Mouse (Mus musculus) intestine, embryonic 14.5 days (tissue): ENCODE data around the gene Ppp4r1. TPM values are rescaled to one million over a fixed set of nuclear protein-coding genes. Genes with fewer than 3 reads are reported as not detected.
A peak's percentile ranks its signal among the peaks of the same experiment; 100 is the strongest.

Source experiments
- ATAC-seq: fragments of 200-750 bp; cut with Nextera tagmentation; replicated peaks from 2 replicates; pipeline ENCODE4 v1.8.0; 2017; ENCODE audit warnings: low read depth, moderate number of reproducible peaks, moderate TSS enrichment, moderate library complexity; ENCODE audit not compliant: low FRiP score, low TSS enrichment
- DNase-seq: peaks from one replicate; pipeline ENCODE4 v3.0.0-alpha.2; 2018; ENCODE audit warnings: low spot score
- H3K27ac ChIP-seq: fragments of 300-500 bp; sonication (generic); 2 replicates; pipeline ENCODE4 v1.5.1; 2014; ENCODE audit warnings: low read depth, mild to moderate bottlenecking, control low read depth
- H3K27me3 ChIP-seq: fragments of 300-500 bp; sonication (generic); replicated peaks from 2 replicates; pipeline ENCODE4 v1.6.1; 2014; ENCODE audit warnings: low read length, control low read depth; ENCODE audit not compliant: control insufficient read depth, insufficient read depth
- H3K36me3 ChIP-seq: fragments of 300-500 bp; sonication (generic); 2 replicates; pipeline ENCODE4 v1.6.1; 2014; ENCODE audit warnings: low read length, control low read depth; ENCODE audit not compliant: control insufficient read depth, insufficient read depth
- H3K4me1 ChIP-seq: fragments of 300-500 bp; sonication (generic); replicated peaks from 2 replicates; pipeline ENCODE4 v1.6.1; 2014; ENCODE audit warnings: low read length, control low read depth, mixed read lengths; ENCODE audit not compliant: control insufficient read depth, insufficient read depth
- H3K4me2 ChIP-seq: fragments of 300-500 bp; sonication (generic); 2 replicates; pipeline ENCODE4 v1.6.1; 2014; ENCODE audit warnings: low read length
- H3K4me3 ChIP-seq: fragments of 300-500 bp; sonication (generic); 2 replicates; pipeline ENCODE4 v1.5.1; 2014; ENCODE audit warnings: low read depth, low read length, control low read depth, mixed read lengths
- H3K9ac ChIP-seq: fragments of 300-500 bp; sonication (generic); 2 replicates; pipeline ENCODE4 v1.6.1; 2014; ENCODE audit warnings: mild to moderate bottlenecking, low read length
- H3K9me3 ChIP-seq: fragments of 300-500 bp; sonication (generic); 2 replicates; pipeline ENCODE4 v1.6.1; 2016; ENCODE audit warnings: low read length, control low read depth; ENCODE audit not compliant: control insufficient read depth
- WGBS: fragments of 180-500 bp; shearing (Covaris S2); extraction: QIAGEN DNeasy Blood & Tissue Kit; methylation state at CpG from one replicate; pipeline ENCODE4 v1.1.7; 2014; 5-methylcytosine and 5-hydroxymethylcytosine counted together
- polyA plus RNA-seq: library from polyadenylated mRNA; unstranded; fragments of >200 nt; fragmentation: Nextera tagmentation; extraction: Ambion mirVana; gene quantifications from 2 replicates; pipeline ENCODE4 v1.2.1, GENCODE M21; 2014

The Ppp4r1 gene
- polyA plus RNA-seq, result 45.3 and 48.0 TPM in 2 replicates

DNA sequence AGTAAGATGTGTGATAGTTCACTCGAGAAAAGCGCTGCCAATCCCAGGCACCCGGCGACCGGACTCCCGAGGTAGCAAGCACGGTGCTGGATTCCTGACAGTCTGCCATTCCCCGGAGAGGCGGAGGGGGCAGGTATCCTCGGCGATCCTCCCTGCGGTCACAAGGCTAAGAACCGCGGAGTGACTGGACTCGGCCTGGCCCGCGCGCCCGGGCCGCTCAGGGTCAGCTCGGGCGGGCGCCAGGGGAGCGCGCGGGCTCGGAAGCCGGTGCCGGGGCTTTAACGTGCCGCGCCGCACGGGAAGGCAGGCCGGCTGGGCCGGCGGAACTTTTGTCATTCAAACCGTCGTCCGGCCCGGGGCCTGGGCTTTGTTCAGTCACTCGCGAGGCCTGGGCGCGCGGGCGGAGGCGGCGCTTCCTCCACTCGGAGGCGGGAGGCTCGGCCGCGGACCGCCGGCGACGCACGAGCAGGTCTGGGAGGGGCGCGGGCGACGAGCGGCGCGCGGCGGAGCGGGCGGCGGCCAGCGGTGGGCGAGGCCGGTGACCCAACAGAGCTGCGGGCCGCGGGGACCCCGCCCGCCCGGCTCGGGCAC lies at the start of gene Ppp4r1:
Gene Ppp4r1, plus strand, starts transcription at position 23 of the 591 bp plus-strand sequence.
- H3K4me3 ChIP-seq, result peak within 1 kb of the TSS; percentile 87
- under 1% methylated on average over 75 of the region's 81 CpGs for WGBS
- H3K27me3 ChIP-seq, result no peaks in the 10 kb centered on the region
- peaks cover 16% of the 10 kb centered on the region for H3K4me1 ChIP-seq
- peak within 1 kb of the TSS; percentile 98 for H3K27ac ChIP-seq
- peak within 1 kb of the TSS; percentile 90 for H3K9ac ChIP-seq
- ATAC-seq (peak; percentile 89), DNase-seq (peak; percentile 90)
- H3K9me3 ChIP-seq, result no peaks in the 10 kb centered on the region
- no peaks in the 10 kb centered on the region; the same call in 1 of the 2 replicates for H3K36me3 ChIP-seq
- H3K4me2 ChIP-seq, result peak within 1 kb of the TSS; percentile 70

DNA sequence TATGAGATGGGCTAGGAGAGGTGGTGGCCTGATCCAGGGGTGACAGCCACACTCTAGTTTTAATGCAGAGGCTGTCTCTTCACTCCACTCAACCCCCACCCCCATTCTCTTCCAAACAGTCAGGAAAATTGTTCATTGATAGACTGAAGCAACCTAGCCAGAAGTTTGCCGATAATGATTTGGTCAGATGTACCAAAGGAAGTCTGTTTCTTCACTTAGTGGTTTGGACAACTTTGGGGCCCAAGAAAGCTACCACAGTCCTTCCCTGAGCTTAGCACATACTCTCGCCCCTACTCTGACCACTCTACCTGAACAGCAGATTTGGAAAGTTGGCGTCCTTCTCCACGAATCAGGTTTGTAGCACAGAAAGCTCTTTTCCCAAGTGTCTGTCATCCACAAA lies 49.7 kb upstream of the Ppp4r1 start:
- no peak overlapping the region for H3K4me2 ChIP-seq
- no peaks in the 10 kb centered on the region for H3K27me3 ChIP-seq
- H3K9ac ChIP-seq, result no peak overlapping the region
- no peak overlapping the region for H3K27ac ChIP-seq
- DNase-seq (no peak), ATAC-seq (no peak)
- no peaks in the 10 kb centered on the region for H3K9me3 ChIP-seq
- no peak overlapping the region for H3K4me3 ChIP-seq
- H3K36me3 ChIP-seq, result no peaks in the 10 kb centered on the region
- WGBS, result 83% methylated on average over 4 of the region's 4 CpGs
- no peaks in the 10 kb centered on the region for H3K4me1 ChIP-seq

DNA sequence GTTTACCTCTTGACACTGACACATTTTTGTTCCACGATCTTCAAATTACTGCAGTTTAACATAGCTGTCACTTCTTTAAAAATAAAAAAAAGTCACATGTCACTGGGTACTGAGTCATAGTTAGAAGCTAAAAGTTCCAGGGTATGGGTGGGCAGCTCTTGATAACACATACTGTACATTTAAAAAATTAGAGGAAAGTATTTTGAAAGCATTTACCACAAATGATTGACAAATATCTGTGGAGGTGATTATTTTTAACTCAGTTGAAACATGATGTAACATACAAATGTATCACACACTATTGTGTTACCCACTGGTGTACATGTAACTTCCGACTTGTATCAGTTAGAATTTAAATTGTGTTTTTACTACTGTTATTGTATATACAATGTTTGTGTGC lies 47.3 kb upstream of the Ppp4r1 start:
- no peak for DNase-seq
- no peaks in the 10 kb centered on the region for H3K4me1 ChIP-seq
- WGBS, result 91% methylated on average over 2 of the region's 2 CpGs
- H3K4me3 ChIP-seq, result no peak overlapping the region
- no peak overlapping the region for H3K9ac ChIP-seq
- H3K36me3 ChIP-seq, result no peaks in the 10 kb centered on the region
- ATAC-seq, result no peak
- no peaks in the 10 kb centered on the region for H3K9me3 ChIP-seq
- H3K27ac ChIP-seq, result no peak overlapping the region
- no peak overlapping the region for H3K4me2 ChIP-seq
- no peaks in the 10 kb centered on the region for H3K27me3 ChIP-seq

DNA sequence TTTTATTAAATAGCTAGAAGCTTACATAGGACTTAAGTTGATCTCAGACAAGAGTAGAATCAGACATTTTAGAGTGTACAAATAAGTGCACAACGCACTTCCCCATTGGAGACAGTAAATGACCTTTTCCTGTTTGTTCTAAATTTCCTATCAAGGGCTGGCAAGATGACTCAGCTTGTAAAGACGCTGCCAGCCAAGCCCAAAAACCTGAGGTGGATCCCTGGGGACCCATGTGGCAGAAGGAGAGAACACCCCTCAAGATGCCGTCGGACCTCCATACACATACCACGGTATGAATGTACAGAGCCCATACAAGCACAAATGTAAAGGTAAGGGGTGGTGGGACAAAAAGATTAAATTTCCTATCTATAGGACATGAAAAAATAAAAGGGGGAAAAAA lies 45.2 kb upstream of the Ppp4r1 start:
- no peak overlapping the region for H3K9ac ChIP-seq
- no peaks in the 10 kb centered on the region for H3K27me3 ChIP-seq
- no peak overlapping the region for H3K27ac ChIP-seq
- ATAC-seq (no peak), DNase-seq (no peak)
- no peaks in the 10 kb centered on the region for H3K36me3 ChIP-seq
- no peak overlapping the region for H3K4me2 ChIP-seq
- no peaks in the 10 kb centered on the region for H3K4me1 ChIP-seq
- H3K9me3 ChIP-seq, result no peaks in the 10 kb centered on the region
- H3K4me3 ChIP-seq, result no peak overlapping the region
- WGBS, result 82% methylated on average over 5 of the region's 5 CpGs

DNA sequence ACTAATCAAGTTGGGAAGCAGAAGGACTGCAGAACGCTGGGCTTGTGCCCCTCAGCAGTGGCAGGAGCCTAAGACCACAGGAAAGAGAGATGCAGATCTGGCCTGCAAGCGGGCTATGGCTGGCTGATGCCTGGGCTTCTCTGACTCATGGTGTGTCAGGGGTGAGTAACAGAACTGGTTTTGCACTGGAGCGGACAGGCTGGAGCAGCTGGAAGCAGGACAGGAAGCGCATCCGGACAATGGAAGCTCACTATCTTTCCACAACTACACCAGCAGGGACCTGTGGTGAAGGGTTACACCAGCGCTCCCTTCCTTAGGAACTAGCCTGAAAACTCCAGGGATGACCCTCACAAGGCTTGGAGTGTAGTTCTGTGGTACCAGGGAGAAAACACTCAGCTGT lies 44.8 kb upstream of the Ppp4r1 start:
- no peaks in the 10 kb centered on the region for H3K9me3 ChIP-seq
- H3K27me3 ChIP-seq, result no peaks in the 10 kb centered on the region
- DNase-seq (no peak), ATAC-seq (no peak)
- H3K9ac ChIP-seq, result no peak overlapping the region
- H3K27ac ChIP-seq, result no peak overlapping the region
- H3K4me3 ChIP-seq, result no peak overlapping the region
- H3K4me1 ChIP-seq, result no peaks in the 10 kb centered on the region
- no peaks in the 10 kb centered on the region for H3K36me3 ChIP-seq
- no peak overlapping the region for H3K4me2 ChIP-seq
- WGBS, result 79% methylated on average over 6 of the region's 6 CpGs

DNA sequence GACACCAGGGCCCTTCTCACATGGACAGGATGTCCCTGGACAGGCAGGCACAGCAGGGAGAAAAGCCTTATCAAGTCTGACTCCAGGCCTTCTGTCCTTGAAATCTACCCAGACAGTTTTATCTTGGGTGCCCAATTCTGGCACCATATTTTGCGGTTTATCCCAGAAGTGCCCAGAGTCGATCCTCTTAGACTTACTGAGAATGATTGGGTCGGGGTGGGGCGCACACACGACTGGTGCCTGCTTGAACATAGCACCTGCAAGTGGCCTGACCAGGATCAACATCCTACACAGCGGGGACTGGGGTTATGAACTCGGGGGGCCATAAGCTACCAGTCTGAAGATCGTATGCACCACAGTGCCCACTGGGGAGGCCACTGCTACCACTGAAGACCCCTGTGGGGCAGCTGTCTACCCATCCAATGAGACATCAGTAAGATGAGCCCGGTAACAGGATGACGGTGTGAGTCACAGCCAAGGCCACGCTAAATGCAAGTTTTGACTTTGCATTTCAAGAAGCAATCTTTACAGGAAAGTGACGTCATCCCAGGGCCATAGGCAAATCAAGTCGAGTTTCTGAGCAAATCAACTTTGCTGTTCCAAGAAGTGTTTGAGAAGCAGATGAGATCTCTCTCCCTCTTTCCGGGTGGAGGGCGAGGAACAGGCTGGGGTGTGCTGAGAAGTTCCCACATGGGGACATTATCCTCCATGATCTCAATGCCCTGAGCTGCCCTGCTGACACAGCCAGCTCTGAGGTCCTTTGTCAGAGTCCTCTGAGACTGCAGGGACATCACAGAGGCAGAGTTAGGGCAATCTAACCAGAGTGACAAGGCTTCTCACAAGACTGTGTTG lies 42.3 kb upstream of the Ppp4r1 start:
- H3K9ac ChIP-seq, result no peak overlapping the region
- ATAC-seq (no peak), DNase-seq (no peak)
- no peak overlapping the region for H3K4me2 ChIP-seq
- H3K27me3 ChIP-seq, result no peaks in the 10 kb centered on the region
- 85% methylated on average over 15 of the region's 15 CpGs for WGBS
- no peaks in the 10 kb centered on the region for H3K4me1 ChIP-seq
- no peaks in the 10 kb centered on the region for H3K9me3 ChIP-seq
- no peaks in the 10 kb centered on the region for H3K36me3 ChIP-seq
- no peak overlapping the region for H3K27ac ChIP-seq
- H3K4me3 ChIP-seq, result no peak overlapping the region

DNA sequence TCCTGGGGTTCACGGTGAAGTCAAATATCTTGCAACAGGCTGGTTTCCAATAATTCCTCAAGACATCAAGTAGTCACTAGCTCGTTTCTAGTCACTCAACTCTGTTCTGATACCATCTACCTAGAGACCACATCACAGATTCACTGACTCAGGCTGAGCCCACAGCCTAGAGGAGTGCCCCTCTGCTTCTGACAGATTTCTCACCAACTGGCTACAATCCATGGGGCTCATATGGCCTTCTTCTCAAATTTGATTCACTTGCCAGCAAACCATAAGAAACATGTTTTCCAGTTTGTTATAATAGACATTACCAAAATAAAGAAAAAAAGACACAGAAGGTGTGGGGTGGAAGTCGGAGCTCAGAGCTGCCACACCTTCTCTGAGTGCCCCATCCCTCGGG lies 40.8 kb upstream of the Ppp4r1 start:
- H3K9ac ChIP-seq, result no peak overlapping the region
- no peak for DNase-seq
- H3K9me3 ChIP-seq, result no peaks in the 10 kb centered on the region
- WGBS, result 90% methylated on average over 4 of the region's 4 CpGs
- H3K27ac ChIP-seq, result no peak overlapping the region
- H3K4me2 ChIP-seq, result no peak overlapping the region
- no peak for ATAC-seq
- no peaks in the 10 kb centered on the region for H3K4me1 ChIP-seq
- H3K4me3 ChIP-seq, result no peak overlapping the region
- H3K36me3 ChIP-seq, result no peaks in the 10 kb centered on the region
- H3K27me3 ChIP-seq, result no peaks in the 10 kb centered on the region

DNA sequence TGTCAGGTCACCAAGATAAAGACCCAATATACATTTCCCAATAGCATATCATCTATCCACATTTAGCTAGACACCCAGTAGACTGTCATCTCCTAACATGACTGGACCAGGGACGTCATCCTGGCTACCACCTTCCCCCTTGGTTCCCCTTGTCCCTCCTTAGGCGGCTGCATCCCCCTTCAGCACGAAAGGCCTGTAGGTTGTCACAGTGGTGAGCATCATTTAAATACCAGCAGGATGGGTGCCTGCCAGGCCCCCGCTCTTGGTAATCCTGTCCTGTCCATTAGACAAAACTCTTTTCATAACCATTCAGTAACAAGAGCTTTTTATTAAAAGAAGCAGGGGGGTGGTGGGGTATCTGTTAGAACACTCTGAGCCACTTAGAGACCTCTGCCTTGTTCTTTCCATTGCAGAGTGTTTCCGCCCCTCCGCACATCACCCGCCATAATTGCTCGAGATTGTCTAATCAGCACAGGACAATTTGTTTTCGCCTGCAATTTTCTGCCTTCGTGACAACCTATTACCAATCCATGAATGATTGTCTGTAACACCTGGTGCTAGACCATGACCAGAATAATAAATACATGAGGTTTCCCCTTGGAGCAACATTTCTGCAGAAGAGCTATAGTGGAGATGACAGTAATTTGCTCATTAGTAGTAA lies 40.0 kb upstream of the Ppp4r1 start:
- Histone ChIP-seq H3K4me2 (no peak overlapping the region), H3K4me1 (no peaks in the 10 kb centered on the region), H3K27me3 (no peaks in the 10 kb centered on the region), H3K9me3 (no peaks in the 10 kb centered on the region), H3K4me3 (no peak overlapping the region), H3K9ac (no peak overlapping the region), H3K27ac (no peak overlapping the region), H3K36me3 (no peaks in the 10 kb centered on the region)
- ATAC-seq, result no peak
- no peak for DNase-seq
- 89% methylated on average over 10 of the region's 10 CpGs for WGBS
